Mouse (Mus musculus): Measurements from ENCODE around the gene Dnajb1.

- TF ChIP-seq CTCF (conservative IDR thresholded peaks at IDR 0.05; ENCODE audit: insufficient read depth, insufficient read length, low read depth, low read length) (no peak), POLR2A (IDR thresholded peaks at IDR 0.05; ENCODE audit: low read depth, low read length) (no peak)
Observed at GRCm38 (mm10) chr8:83625676-83626299, 17.8 kb downstream of the Dnajb1 start.
